Mouse (Mus musculus) heart, embryonic 13.5 days (tissue): ENCODE data around the gene Ogfod2. TPM values are rescaled to one million over a fixed set of nuclear protein-coding genes. Genes with fewer than 3 reads are reported as not detected.

Experiments
- ATAC-seq: fragments of 200-750 bp; cut with Nextera tagmentation; 2 replicates; pipeline ENCODE4 v1.8.0; 2017; ENCODE audit warnings: moderate TSS enrichment; ENCODE audit not compliant: insufficient number of reproducible peaks, low FRiP score, low TSS enrichment; ENCODE audit errors: extremely low read depth
- H3K27ac ChIP-seq: fragments of 300-500 bp; sonication (generic); replicated peaks from 2 replicates; pipeline ENCODE4 v1.5.1; 2015; ENCODE audit warnings: moderate library complexity, mild to moderate bottlenecking, inconsistent platforms
- H3K27me3 ChIP-seq: fragments of 300-500 bp; sonication (generic); replicated peaks from 2 replicates; pipeline ENCODE4 v1.6.1; 2015; ENCODE audit warnings: mild to moderate bottlenecking, inconsistent platforms
- H3K36me3 ChIP-seq: fragments of 300-500 bp; sonication (generic); 2 replicates; pipeline ENCODE4 v1.6.1; 2015; ENCODE audit warnings: mild to moderate bottlenecking, inconsistent platforms
- H3K4me1 ChIP-seq: fragments of 300-500 bp; sonication (generic); 2 replicates; pipeline ENCODE4 v1.6.1; 2015; ENCODE audit warnings: inconsistent platforms
- H3K4me2 ChIP-seq: fragments of 300-500 bp; sonication (generic); 2 replicates; pipeline ENCODE4 v1.6.1; 2015; ENCODE audit warnings: inconsistent platforms, mild to moderate bottlenecking, moderate library complexity
- H3K4me3 ChIP-seq: fragments of 300-500 bp; sonication (generic); 2 replicates; pipeline ENCODE4 v1.5.1; 2015; ENCODE audit warnings: moderate library complexity, mild to moderate bottlenecking, inconsistent platforms
- H3K9ac ChIP-seq: fragments of 300-500 bp; sonication (generic); 2 replicates; pipeline ENCODE4 v1.6.1; 2015; ENCODE audit warnings: inconsistent platforms, mild to moderate bottlenecking, moderate library complexity
- H3K9me3 ChIP-seq: fragments of 300-500 bp; sonication (generic); 2 replicates; pipeline ENCODE4 v1.6.1; 2016; ENCODE audit warnings: inconsistent platforms
- WGBS: fragments of 180-500 bp; shearing (Covaris S2); methylation state at CpG from one replicate; pipeline ENCODE4 v1.1.7; 2015; ENCODE audit warnings: mixed read lengths; 5-methylcytosine and 5-hydroxymethylcytosine counted together
- polyA plus RNA-seq: library from polyadenylated mRNA; unstranded; fragments of >200 nt; fragmentation: Nextera tagmentation; extraction: Ambion mirVana; gene quantifications from 2 replicates; pipeline ENCODE4 v1.2.1, GENCODE M21; 2015

Gene Ogfod2
- polyA plus RNA-seq, 1 experiment from 2014 or later: 18.3 TPM

DNA sequence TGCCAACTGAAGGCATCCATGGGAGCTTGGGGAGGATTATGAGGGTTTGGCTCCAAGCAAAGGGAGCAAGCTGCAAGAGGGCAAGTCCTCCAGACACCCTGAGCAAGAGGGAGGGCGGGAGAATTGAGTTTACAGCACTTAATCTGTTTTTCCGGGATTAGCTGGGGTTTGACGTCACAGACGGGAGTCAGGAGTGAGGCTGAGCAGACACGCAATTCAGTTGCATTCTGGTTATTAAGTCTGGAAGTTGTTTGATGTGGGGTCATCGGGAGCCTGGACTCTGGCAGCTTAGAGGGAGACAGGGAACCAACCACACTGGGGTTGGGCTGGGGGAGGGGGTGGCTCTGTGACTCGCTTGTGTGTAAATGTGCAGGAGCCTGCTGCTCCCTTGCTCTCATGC is 47.4 kb downstream of the Ogfod2 start:
- Histone ChIP-seq H3K9ac (peak overlapping the region; percentile 8), H3K4me1 (peaks cover 82% of the 10 kb centered on the region), H3K9me3 (no peaks in the 10 kb centered on the region), H3K27me3 (no peaks in the 10 kb centered on the region), H3K36me3 (no peaks in the 10 kb centered on the region), H3K4me3 (no peak overlapping the region), H3K27ac (peak overlapping the region; percentile 55), H3K4me2 (no peak overlapping the region)
- WGBS: 36% methylated on average over 7 of the region's 7 CpGs
- no peak for ATAC-seq

DNA sequence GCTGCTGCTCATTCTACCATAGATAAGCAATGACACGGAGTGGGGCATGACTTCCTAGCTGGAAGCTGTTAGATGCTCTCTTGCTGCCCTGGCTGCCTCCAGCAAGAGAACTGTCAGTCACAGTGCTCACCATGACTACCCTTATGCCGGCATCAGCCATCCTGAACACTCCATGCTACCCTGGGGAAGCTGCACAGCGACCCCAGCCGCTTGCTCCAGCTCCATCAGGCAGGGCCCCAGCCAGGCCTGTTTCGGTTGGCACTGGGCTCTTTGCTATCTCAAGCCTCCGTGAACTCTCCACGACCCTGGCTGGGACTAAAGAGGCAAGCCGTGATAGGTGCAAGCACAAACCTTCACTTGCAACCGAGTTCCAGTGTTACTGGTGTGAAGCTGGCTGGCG is 49.7 kb downstream of the Ogfod2 start:
- H3K4me3 ChIP-seq: no peak overlapping the region
- peak overlapping the region; percentile 50 for H3K9ac ChIP-seq
- H3K4me1 ChIP-seq: peaks cover 96% of the 10 kb centered on the region
- ATAC-seq: peak; percentile 44; the same call in 1 of the 2 replicates
- H3K9me3 ChIP-seq: no peaks in the 10 kb centered on the region
- no peaks in the 10 kb centered on the region for H3K36me3 ChIP-seq
- 15% methylated on average over 10 of the region's 10 CpGs for WGBS
- H3K4me2 ChIP-seq: peak overlapping the region; percentile 26
- peak overlapping the region; percentile 92 for H3K27ac ChIP-seq
- H3K27me3 ChIP-seq: no peaks in the 10 kb centered on the region

GRCm38 (mm10) chr5:124162577-124162976 is 50.5 kb downstream of the Ogfod2 start:
- Histone ChIP-seq H3K27me3 (no peaks in the 10 kb centered on the region), H3K27ac (peak overlapping the region; percentile 92), H3K9me3 (no peaks in the 10 kb centered on the region), H3K4me2 (peak overlapping the region; percentile 26), H3K4me3 (no peak overlapping the region), H3K4me1 (peaks cover 98% of the 10 kb centered on the region), H3K36me3 (no peaks in the 10 kb centered on the region), H3K9ac (peak overlapping the region; percentile 50)
- WGBS: 49% methylated on average over 5 of the region's 5 CpGs
- ATAC-seq: no peak

DNA sequence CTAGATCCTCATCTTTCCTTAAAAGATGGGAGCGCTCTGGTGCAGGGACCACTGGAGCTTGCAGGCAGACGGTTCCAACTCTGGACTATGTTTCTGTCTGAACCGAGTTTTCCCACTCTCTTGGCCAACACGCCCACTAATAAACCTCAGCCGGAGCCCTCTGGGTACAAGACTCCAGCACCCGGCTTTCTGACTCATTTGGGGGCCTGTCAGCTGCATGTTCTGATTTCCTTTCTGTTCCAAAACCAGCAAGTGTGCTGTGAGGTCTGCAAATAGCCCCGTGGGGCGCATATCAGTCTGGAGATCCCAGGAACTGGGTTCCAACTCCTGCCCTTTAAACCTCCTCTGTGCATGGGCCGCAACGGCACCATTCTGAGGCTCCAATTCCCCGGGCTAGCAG is 51.3 kb downstream of the Ogfod2 start:
- peaks cover 99% of the 10 kb centered on the region for H3K4me1 ChIP-seq
- no peak for ATAC-seq

More for the DNA sequence above, 51.3 kb downstream of the Ogfod2 start:
- no peak overlapping the region for H3K4me3 ChIP-seq
- H3K36me3 ChIP-seq: no peaks in the 10 kb centered on the region
- peak overlapping the region; percentile 44 for H3K9ac ChIP-seq
- H3K27ac ChIP-seq: peak overlapping the region; percentile 92
- WGBS: 76% methylated on average over 11 of the region's 11 CpGs
- H3K27me3 ChIP-seq: no peaks in the 10 kb centered on the region
- no peaks in the 10 kb centered on the region for H3K9me3 ChIP-seq
- H3K4me2 ChIP-seq: no peak overlapping the region

Other genes with a start within 250 kb of the Ogfod2 start
- 0.09 TPM in 1 of 2 replicates, not detected in the other for gene Hcar2, start 246.8 kb upstream of the Ogfod2 start, polyA plus RNA-seq
- gene Hcar1, start 232.3 kb upstream of the Ogfod2 start, polyA plus RNA-seq: 0.10 and 0.20 TPM in 2 replicates
- 81.9 and 97.3 TPM in 2 replicates for gene Denr, start 205.1 kb upstream of the Ogfod2 start, polyA plus RNA-seq
- gene Gm43518, start 184.9 kb upstream of the Ogfod2 start, polyA plus RNA-seq: 1.3 and 2.9 TPM in 2 replicates
- gene Ccdc62, start 181.6 kb upstream of the Ogfod2 start, polyA plus RNA-seq: 3.7 TPM in 2 replicates
- 4.7 and 5.6 TPM in 2 replicates for gene Hip1r, start 138.7 kb upstream of the Ogfod2 start, polyA plus RNA-seq
- gene Vps37b, start 80.0 kb upstream of the Ogfod2 start, polyA plus RNA-seq: 51.2 and 52.2 TPM in 2 replicates
- 1.6 and 1.7 TPM in 2 replicates for gene Abcb9, start 16.5 kb upstream of the Ogfod2 start, polyA plus RNA-seq
- 68.5 and 70.8 TPM in 2 replicates for gene Arl6ip4, start 3.8 kb downstream of the Ogfod2 start, polyA plus RNA-seq
- 5.1 and 6.6 TPM in 2 replicates for gene Pitpnm2, start 137.5 kb downstream of the Ogfod2 start, polyA plus RNA-seq
- 10.2 and 13.6 TPM in 2 replicates for gene Mphosph9, start 215.7 kb downstream of the Ogfod2 start, polyA plus RNA-seq
- 18.5 and 19.5 TPM in 2 replicates for gene 2810006K23Rik, start 215.8 kb downstream of the Ogfod2 start, polyA plus RNA-seq